Mouse (Mus musculus) kidney, adult 10 weeks (tissue): ENCODE measurements around the gene Sval2. TPM values are rescaled to one million over a fixed set of nuclear protein-coding genes. Genes with fewer than 3 reads are reported as not detected.

ENCODE experiments used
- polyA plus RNA-seq: library from polyadenylated mRNA; stranded (reverse); fragments of 350-450 nt; fragmentation: Illumina TruSeq; extraction: RNeasy Lipid Tissue Mini Kit (QIAGEN cat#74804); gene quantifications from one replicate; pipeline ENCODE4 v1.2.3, GENCODE M21; 2014; ENCODE audit warnings: low read depth, low replicate concordance

Gene Sval2
- not detected for polyA plus RNA-seq

DNA sequence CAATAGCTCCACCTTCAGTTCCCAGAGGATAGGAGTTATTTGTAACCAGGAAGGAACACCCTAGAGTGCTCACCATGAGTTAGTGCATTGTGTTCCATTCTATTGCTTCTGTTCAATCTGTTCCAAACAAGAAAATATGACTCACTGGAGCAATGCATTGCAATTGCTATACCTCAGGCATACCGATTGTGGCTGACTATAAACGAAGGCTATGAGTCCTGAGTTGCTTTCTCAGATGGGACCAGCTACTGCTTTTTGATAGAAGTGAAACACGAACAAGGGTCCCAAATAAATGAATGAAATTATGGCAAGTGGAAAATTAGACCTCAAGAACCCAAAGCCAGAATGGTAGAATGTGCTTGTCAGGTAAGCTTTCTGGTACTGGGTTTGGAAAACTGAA is at the start of gene Sval2:
Gene Sval2, plus strand, starts transcription at position 301 of the 400 bp plus-strand sequence.

DNA sequence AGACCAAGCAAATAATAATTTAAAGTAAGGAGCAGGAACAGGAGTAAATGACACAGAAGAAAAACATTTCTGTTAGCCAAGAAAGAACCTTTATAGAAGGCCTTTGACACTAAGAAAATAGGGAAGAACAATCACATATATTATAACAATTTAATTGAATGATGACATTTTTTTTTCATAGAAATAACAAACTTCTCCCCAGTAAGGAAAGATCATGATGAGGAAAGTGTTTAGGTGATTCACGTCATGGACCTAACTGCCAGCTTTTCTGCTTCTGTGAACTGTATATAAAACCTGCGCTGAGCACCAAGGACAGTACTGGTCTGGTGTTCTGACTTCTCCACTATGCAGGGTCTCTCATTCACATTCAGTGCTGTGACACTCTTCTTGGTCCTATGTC is 5.6 kb upstream of the Sval2 start, which contains the start of gene Pip:
Gene Pip, plus strand, starts transcription at position 301 of the 400 bp plus-strand sequence.

Other genes with a start within 250 kb of the Sval2 start
- not detected for gene Ephb6, start 247.5 kb upstream of the Sval2 start, polyA plus RNA-seq
- gene Trpv6, start 216.6 kb upstream of the Sval2 start, polyA plus RNA-seq = 0.20 TPM
- 26.6 TPM for gene Trpv5, start 172.2 kb upstream of the Sval2 start, polyA plus RNA-seq
- gene Llcfc1, start 168.6 kb upstream of the Sval2 start, polyA plus RNA-seq = 0.93 TPM
- not detected for gene Kel, start 148.7 kb upstream of the Sval2 start, polyA plus RNA-seq
- gene Olfr459, start 77.8 kb upstream of the Sval2 start, polyA plus RNA-seq = not detected
- not detected for gene Pip, start 5.5 kb upstream of the Sval2 start, polyA plus RNA-seq
- not detected for gene Sval1, start 98.6 kb downstream of the Sval2 start, polyA plus RNA-seq
- gene Sval3, start 115.2 kb downstream of the Sval2 start, polyA plus RNA-seq = not detected
- gene Sva, start 185.4 kb downstream of the Sval2 start, polyA plus RNA-seq = not detected